Mouse (Mus musculus): ENCODE results near the gene Ush1g. TPM values are rescaled to one million over a fixed set of nuclear protein-coding genes. Genes with fewer than 3 reads are reported as not detected.

The Ush1g gene
- not detected in 2 replicates for polyA plus RNA-seq (2014; fragmentation: Nextera tagmentation; extraction: Ambion mirVana)

GRCm38 (mm10) chr11:115321906-115322693, at the start of gene Ush1g:
TSS of gene Ush1g (minus strand) at chr11:115322041.
- Histone ChIP-seq H3K27ac (ENCODE audit: low read depth, low read length) (no peak within 1 kb of the TSS), H3K9me3 (replicated peaks; ENCODE audit: control insufficient read depth, low read length) (no peaks in the 10 kb centered on the region), H3K4me2 (ENCODE audit: low read length) (peak within 1 kb of the TSS; percentile 24), H3K27me3 (replicated peaks; ENCODE audit: control insufficient read depth, insufficient read depth, low read length) (peaks cover 78% of the 10 kb centered on the region), H3K36me3 (ENCODE audit: control insufficient read depth, insufficient read depth, low read length) (no peaks in the 10 kb centered on the region), H3K9ac (ENCODE audit: low read length) (peak within 1 kb of the TSS; percentile 13; the same call in 1 of the 2 replicates), H3K4me1 (ENCODE audit: control insufficient read depth, insufficient read depth, low read length) (no peaks in the 10 kb centered on the region), H3K4me3 (ENCODE audit: low read depth, low read length) (0 out of 2 replicates have a peak within 1 kb of the TSS, but pooled peaks have one; percentile 1)
- 4% methylated on average over 32 of the region's 35 CpGs for WGBS
- DNase-seq (ENCODE audit: low spot score) (peak; percentile 70), ATAC-seq (peak; percentile 60)

DNA sequence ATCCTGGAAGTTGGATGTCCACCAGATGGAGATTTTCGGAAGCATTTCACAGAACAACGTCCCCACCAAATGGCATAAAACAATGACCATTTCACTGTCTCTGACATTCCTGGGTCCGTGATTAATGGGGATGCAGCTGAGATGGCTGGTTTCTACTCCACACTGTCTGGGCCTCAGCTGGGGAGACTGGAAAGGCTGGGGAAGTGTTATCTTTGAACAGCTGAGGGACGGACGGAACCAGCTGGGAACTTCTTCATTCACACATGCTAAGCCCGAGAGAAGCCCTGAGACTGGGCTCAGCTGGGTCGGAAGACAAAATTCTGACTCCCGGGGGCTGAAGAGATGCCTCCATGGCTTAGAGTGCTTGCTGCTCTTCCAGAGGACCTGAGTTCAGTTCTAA, 49.5 kb upstream of the Ush1g start:
- DNase-seq (ENCODE audit: low spot score) (no peak), ATAC-seq (no peak)
- WGBS, result 74% methylated on average over 8 of the region's 8 CpGs

GRCm38 (mm10) chr11:115370368-115370767, 48.5 kb upstream of the Ush1g start:
- H3K27me3 ChIP-seq (replicated peaks; ENCODE audit: control insufficient read depth, insufficient read depth, low read length), result 0 out of 2 replicates have a peak, but pooled peaks cover 4% of the 10 kb centered on the region
- H3K27ac ChIP-seq (ENCODE audit: low read depth, low read length), result no peak overlapping the region
- WGBS, result 58% methylated on average over 7 of the region's 7 CpGs

More for the DNA sequence above, 49.5 kb upstream of the Ush1g start:
- Histone ChIP-seq H3K4me1 (ENCODE audit: control insufficient read depth, insufficient read depth, low read length) (peaks cover 6% of the 10 kb centered on the region), H3K4me3 (ENCODE audit: low read depth, low read length) (no peak overlapping the region), H3K27ac (ENCODE audit: low read depth, low read length) (no peak overlapping the region), H3K27me3 (replicated peaks; ENCODE audit: control insufficient read depth, insufficient read depth, low read length) (0 out of 2 replicates have a peak, but pooled peaks cover 4% of the 10 kb centered on the region), H3K36me3 (ENCODE audit: control insufficient read depth, insufficient read depth, low read length) (no peaks in the 10 kb centered on the region), H3K4me2 (ENCODE audit: low read length) (no peak overlapping the region), H3K9ac (ENCODE audit: low read length) (no peak overlapping the region), H3K9me3 (replicated peaks; ENCODE audit: control insufficient read depth, low read length) (no peaks in the 10 kb centered on the region)

DNA sequence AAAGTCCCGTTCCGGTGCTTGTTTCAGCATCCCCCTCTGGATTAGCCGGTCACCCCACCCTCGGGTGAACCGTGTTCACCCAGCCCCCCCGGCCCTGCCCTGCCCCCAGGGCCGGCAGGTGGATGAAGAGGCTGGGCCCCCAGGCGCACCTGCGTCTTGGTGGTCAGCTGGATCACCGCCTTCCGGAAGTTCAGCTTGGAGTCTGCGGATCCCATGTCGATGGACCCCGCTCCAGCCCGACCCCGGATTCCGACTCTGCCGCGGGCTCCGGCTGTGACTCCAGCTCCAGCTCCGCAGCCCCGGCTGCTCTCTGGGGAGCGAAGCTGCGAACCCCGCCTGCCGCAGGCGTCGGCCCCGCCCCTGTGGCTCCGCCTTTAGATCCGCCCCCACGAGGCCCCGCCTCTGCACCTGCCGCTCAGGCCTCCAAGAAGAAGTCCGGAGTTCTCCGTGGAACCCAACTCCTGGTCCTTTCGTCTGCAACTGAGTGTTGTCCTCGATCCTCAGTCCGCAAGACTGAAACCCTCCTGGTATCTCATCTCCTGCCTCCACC, 45.6 kb upstream of the Ush1g start, which contains the start of gene Hid1:
Gene Hid1 (minus strand): TSS at position 362 of the 550 bp plus-strand sequence.
- no peaks in the 10 kb centered on the region for H3K36me3 ChIP-seq (ENCODE audit: control insufficient read depth, insufficient read depth, low read length)
- peak within 1 kb of the TSS; percentile 64 for H3K27ac ChIP-seq (ENCODE audit: low read depth, low read length)
- peak within 1 kb of the TSS; percentile 96 for H3K4me2 ChIP-seq (ENCODE audit: low read length)
- H3K9me3 ChIP-seq (replicated peaks; ENCODE audit: control insufficient read depth, low read length), result no peaks in the 10 kb centered on the region
- DNase-seq (ENCODE audit: low spot score) (peak; percentile 86), ATAC-seq (peak; percentile 88)
- H3K4me1 ChIP-seq (ENCODE audit: control insufficient read depth, insufficient read depth, low read length), result peaks cover 8% of the 10 kb centered on the region
- 0 out of 2 replicates have a peak, but pooled peaks cover 4% of the 10 kb centered on the region for H3K27me3 ChIP-seq (replicated peaks; ENCODE audit: control insufficient read depth, insufficient read depth, low read length)
- WGBS, result under 1% methylated on average over 38 of the region's 39 CpGs
- H3K4me3 ChIP-seq (ENCODE audit: low read depth, low read length), result peak within 1 kb of the TSS; percentile 69
- H3K9ac ChIP-seq (ENCODE audit: low read length), result peak within 1 kb of the TSS; percentile 84

More at GRCm38 (mm10) chr11:115370368-115370767, 48.5 kb upstream of the Ush1g start:
- Histone ChIP-seq H3K9me3 (replicated peaks; ENCODE audit: control insufficient read depth, low read length) (no peaks in the 10 kb centered on the region), H3K4me3 (ENCODE audit: low read depth, low read length) (no peak overlapping the region), H3K4me2 (ENCODE audit: low read length) (no peak overlapping the region), H3K36me3 (ENCODE audit: control insufficient read depth, insufficient read depth, low read length) (no peaks in the 10 kb centered on the region), H3K4me1 (ENCODE audit: control insufficient read depth, insufficient read depth, low read length) (peaks cover 11% of the 10 kb centered on the region), H3K9ac (ENCODE audit: low read length) (no peak overlapping the region)
- ATAC-seq, result no peak
- DNase-seq (ENCODE audit: low spot score), result no peak

DNA sequence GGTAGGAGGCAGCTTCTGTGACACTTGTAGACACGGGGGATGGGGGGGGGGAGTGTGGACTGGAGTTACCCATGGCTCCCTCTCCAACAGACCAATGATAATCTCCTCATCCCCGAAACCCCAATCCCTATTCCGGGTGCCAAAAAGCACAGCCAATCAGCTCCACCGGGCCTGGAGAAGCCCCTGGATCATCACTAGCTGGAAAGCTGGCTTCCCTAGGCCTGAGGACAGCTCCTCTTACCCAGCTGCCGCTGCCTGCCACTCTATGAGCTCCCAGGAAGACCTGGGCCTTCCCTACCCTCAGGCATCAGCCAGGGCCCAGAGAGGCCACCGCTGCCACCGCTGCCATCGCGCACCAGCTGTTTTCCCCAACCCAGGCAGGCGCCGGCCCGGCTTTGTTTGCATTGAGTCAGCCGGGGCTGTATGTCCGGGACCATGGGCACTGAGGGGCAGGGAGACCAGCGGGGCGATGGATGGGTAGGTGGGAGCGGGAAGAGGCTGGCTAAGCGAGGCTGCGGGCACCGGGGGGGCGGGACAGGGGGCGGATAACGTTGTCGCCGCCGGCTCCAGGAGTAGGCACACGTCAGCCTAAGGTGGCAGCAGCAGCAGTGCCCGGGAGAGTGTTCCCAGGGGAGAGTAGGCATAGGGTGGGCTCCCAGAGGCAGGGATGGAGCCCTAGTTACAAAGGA, 45.0 kb upstream of the Ush1g start:
- H3K4me1 ChIP-seq (ENCODE audit: control insufficient read depth, insufficient read depth, low read length), result peaks cover 8% of the 10 kb centered on the region
- peak overlapping the region; percentile 96 for H3K4me2 ChIP-seq (ENCODE audit: low read length)
- WGBS, result under 1% methylated on average over 27 of the region's 28 CpGs
- peak overlapping the region; percentile 64 for H3K27ac ChIP-seq (ENCODE audit: low read depth, low read length)
- peak; percentile 80 for ATAC-seq
- 0 out of 2 replicates have a peak, but pooled peaks cover 4% of the 10 kb centered on the region for H3K27me3 ChIP-seq (replicated peaks; ENCODE audit: control insufficient read depth, insufficient read depth, low read length)
- peak; percentile 70 for DNase-seq (ENCODE audit: low spot score)
- H3K4me3 ChIP-seq (ENCODE audit: low read depth, low read length), result peak overlapping the region; percentile 69
- H3K9ac ChIP-seq (ENCODE audit: low read length), result peak overlapping the region; percentile 84
- no peaks in the 10 kb centered on the region for H3K9me3 ChIP-seq (replicated peaks; ENCODE audit: control insufficient read depth, low read length)
- H3K36me3 ChIP-seq (ENCODE audit: control insufficient read depth, insufficient read depth, low read length), result no peaks in the 10 kb centered on the region

GRCm38 (mm10) chr11:115366039-115366705, 44.3 kb upstream of the Ush1g start:
- Histone ChIP-seq H3K27ac (ENCODE audit: low read depth, low read length) (0 out of 2 replicates have a peak overlapping the region, but pooled peaks have one; percentile 64), H3K4me1 (ENCODE audit: control insufficient read depth, insufficient read depth, low read length) (peaks cover 8% of the 10 kb centered on the region), H3K9ac (ENCODE audit: low read length) (peak overlapping the region; percentile 84), H3K27me3 (replicated peaks; ENCODE audit: control insufficient read depth, insufficient read depth, low read length) (0 out of 2 replicates have a peak, but pooled peaks cover 4% of the 10 kb centered on the region), H3K4me2 (ENCODE audit: low read length) (peak overlapping the region; percentile 96), H3K36me3 (ENCODE audit: control insufficient read depth, insufficient read depth, low read length) (no peaks in the 10 kb centered on the region), H3K4me3 (ENCODE audit: low read depth, low read length) (peak overlapping the region; percentile 69), H3K9me3 (replicated peaks; ENCODE audit: control insufficient read depth, low read length) (no peaks in the 10 kb centered on the region)
- DNase-seq (ENCODE audit: low spot score), result no peak
- ATAC-seq, result no peak
- 46% methylated on average over 7 of the region's 7 CpGs for WGBS

DNA sequence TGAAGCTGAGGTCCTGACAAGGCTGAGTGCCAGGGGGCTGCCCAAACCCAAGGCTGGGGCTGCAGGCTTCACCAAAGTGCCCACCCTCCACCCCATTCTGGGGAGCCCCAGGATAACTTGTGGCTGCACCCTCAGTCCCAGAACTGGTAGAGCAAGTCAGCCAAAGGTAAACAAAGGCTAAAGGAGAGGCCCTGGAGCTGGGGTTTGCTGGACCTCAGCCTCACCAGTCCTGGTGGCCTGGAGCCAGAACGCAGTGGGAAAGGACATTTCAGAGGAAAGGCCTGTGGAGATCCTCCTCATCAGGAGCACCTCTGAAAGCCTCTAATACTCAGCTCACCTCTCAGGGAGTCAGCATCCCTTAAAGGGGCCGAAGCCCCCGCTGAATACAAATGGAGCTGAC, 42.3 kb upstream of the Ush1g start:
- H3K4me2 ChIP-seq (ENCODE audit: low read length), result no peak overlapping the region

GRCm38 (mm10) chr11:115359726-115360125, 37.9 kb upstream of the Ush1g start:
- Histone ChIP-seq H3K27ac (ENCODE audit: low read depth, low read length) (peak overlapping the region; percentile 4; the same call in 1 of the 2 replicates), H3K36me3 (ENCODE audit: control insufficient read depth, insufficient read depth, low read length) (0 out of 2 replicates have a peak, but pooled peaks cover 5% of the 10 kb centered on the region), H3K4me3 (ENCODE audit: low read depth, low read length) (no peak overlapping the region), H3K9me3 (replicated peaks; ENCODE audit: control insufficient read depth, low read length) (no peaks in the 10 kb centered on the region), H3K9ac (ENCODE audit: low read length) (no peak overlapping the region), H3K4me2 (ENCODE audit: low read length) (no peak overlapping the region), H3K4me1 (ENCODE audit: control insufficient read depth, insufficient read depth, low read length) (peaks cover 9% of the 10 kb centered on the region; the same call in 1 of the 2 replicates), H3K27me3 (replicated peaks; ENCODE audit: control insufficient read depth, insufficient read depth, low read length) (no peaks in the 10 kb centered on the region)
- WGBS, result 67% methylated on average over 6 of the region's 6 CpGs
- no peak for DNase-seq (ENCODE audit: low spot score)
- no peak for ATAC-seq

More for the DNA sequence above, 42.3 kb upstream of the Ush1g start:
- no peak overlapping the region for H3K4me3 ChIP-seq (ENCODE audit: low read depth, low read length)
- no peak for ATAC-seq
- H3K4me1 ChIP-seq (ENCODE audit: control insufficient read depth, insufficient read depth, low read length), result peaks cover 11% of the 10 kb centered on the region
- H3K27me3 ChIP-seq (replicated peaks; ENCODE audit: control insufficient read depth, insufficient read depth, low read length), result 0 out of 2 replicates have a peak, but pooled peaks cover 4% of the 10 kb centered on the region
- no peak for DNase-seq (ENCODE audit: low spot score)
- no peaks in the 10 kb centered on the region for H3K9me3 ChIP-seq (replicated peaks; ENCODE audit: control insufficient read depth, low read length)
- no peak overlapping the region for H3K9ac ChIP-seq (ENCODE audit: low read length)
- H3K27ac ChIP-seq (ENCODE audit: low read depth, low read length), result no peak overlapping the region
- no peaks in the 10 kb centered on the region for H3K36me3 ChIP-seq (ENCODE audit: control insufficient read depth, insufficient read depth, low read length)
- 86% methylated on average over 3 of the region's 3 CpGs for WGBS
